Mouse (Mus musculus) lung, adult 2 months (tissue): Measurements from ENCODE around the gene Abi1.

Experiments used
- CTCF ChIP-seq: fragments of 200-500 bp; IDR thresholded peaks from 2 replicates; pipeline ENCODE4 v1.5.1; 2011; ENCODE audit warnings: mild to moderate bottlenecking, low read length, control low read depth; ENCODE audit not compliant: insufficient read depth
- POLR2A ChIP-seq: fragments of 200-500 bp; IDR thresholded peaks from 2 replicates; pipeline ENCODE4 v1.6.1; 2011; ENCODE audit warnings: low read depth, mild to moderate bottlenecking, control low read depth, low read length, borderline replicate concordance; ENCODE audit errors: extremely low read depth

DNA sequence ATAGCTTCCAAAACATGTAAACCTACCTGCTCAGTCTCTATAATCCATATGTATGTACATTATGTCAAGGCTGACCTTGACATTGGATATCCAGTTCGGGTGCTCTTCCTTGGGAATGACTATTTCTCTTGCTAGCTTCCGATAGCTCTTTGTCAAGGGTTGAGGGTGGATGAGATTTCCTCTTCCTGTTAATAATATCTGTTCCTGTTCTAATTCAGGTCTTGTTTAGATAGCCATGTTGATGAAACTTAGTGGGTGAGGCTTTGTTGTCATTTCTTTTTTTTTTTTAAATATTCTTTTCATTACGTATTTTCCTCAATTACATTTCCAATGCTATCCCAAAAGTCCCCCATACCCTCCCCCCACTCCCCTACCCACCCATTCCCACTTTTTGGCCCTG is 2.1 kb upstream of the Abi1 start:
- TF ChIP-seq CTCF (no peak), POLR2A (no peak)
